Mouse (Mus musculus) forebrain, embryonic 12.5 days (tissue): ENCODE results near the gene Gm45021. TPM values are rescaled to one million over a fixed set of nuclear protein-coding genes. Genes with fewer than 3 reads are reported as not detected.

ENCODE experiments used
- ATAC-seq: fragments of 200-750 bp; cut with Nextera tagmentation; 2 replicates; pipeline ENCODE4 v1.8.0; 2017; ENCODE audit warnings: moderate TSS enrichment; ENCODE audit not compliant: low FRiP score
- H3K27ac ChIP-seq: fragments of 300-500 bp; sonication (generic); 2 replicates; pipeline ENCODE4 v1.5.1; 2016; ENCODE audit warnings: mild to moderate bottlenecking
- H3K27me3 ChIP-seq: fragments of 300-500 bp; sonication (generic); 2 replicates; pipeline ENCODE4 v1.6.1; 2016; ENCODE audit warnings: mild to moderate bottlenecking
- H3K36me3 ChIP-seq: fragments of 300-500 bp; sonication (generic); replicated peaks from 2 replicates; pipeline ENCODE4 v1.6.1; 2016; ENCODE audit warnings: mild to moderate bottlenecking
- H3K4me1 ChIP-seq: fragments of 300-500 bp; sonication (generic); 2 replicates; pipeline ENCODE4 v1.6.1; 2016
- H3K4me2 ChIP-seq: fragments of 300-500 bp; sonication (generic); 2 replicates; pipeline ENCODE4 v1.6.1; 2016; ENCODE audit warnings: mild to moderate bottlenecking, moderate library complexity
- H3K4me3 ChIP-seq: fragments of 300-500 bp; sonication (generic); replicated peaks from 2 replicates; pipeline ENCODE4 v1.5.1; 2016; ENCODE audit warnings: mild to moderate bottlenecking
- H3K9ac ChIP-seq: fragments of 300-500 bp; sonication (generic); 2 replicates; pipeline ENCODE4 v1.6.1; 2016; ENCODE audit warnings: mild to moderate bottlenecking
- H3K9me3 ChIP-seq: fragments of 300-500 bp; sonication (generic); 2 replicates; pipeline ENCODE4 v1.6.1; 2016
- WGBS: fragments of 180-500 bp; shearing (Covaris S2); methylation state at CpG from one replicate; pipeline ENCODE4 v1.1.7; 2016; 5-methylcytosine and 5-hydroxymethylcytosine counted together
- polyA plus RNA-seq: library from polyadenylated mRNA; unstranded; fragments of >200 nt; fragmentation: Nextera tagmentation; extraction: Ambion mirVana; gene quantifications from 2 replicates; pipeline ENCODE4 v1.2.1, GENCODE M21; 2016

Gm45021 gene
- polyA plus RNA-seq, 1 experiment from 2014 or later: not detected

DNA sequence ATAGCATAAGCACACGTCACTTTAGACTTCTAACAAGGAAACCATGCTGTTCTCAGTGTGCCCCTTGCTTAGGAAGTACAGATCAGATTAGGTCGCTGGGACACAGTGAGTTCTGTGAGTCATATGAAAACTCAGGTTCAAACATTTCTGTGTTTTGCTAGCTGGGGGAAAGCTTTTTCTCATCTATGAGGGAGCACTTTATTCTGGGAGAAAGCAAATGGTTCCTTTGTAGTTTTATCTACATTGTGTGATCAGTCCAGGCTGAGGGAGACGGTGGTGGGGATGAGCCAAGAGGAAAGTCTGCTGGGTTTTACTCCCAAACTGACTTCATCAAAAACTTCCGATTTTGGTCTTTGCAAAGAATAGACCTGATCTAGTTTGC lies 56.9 kb downstream of the Gm45021 start:
- Histone ChIP-seq H3K4me2 (no peak overlapping the region), H3K27me3 (0 out of 2 replicates have a peak, but pooled peaks cover 4% of the 10 kb centered on the region), H3K36me3 (no peaks in the 10 kb centered on the region), H3K9ac (no peak overlapping the region), H3K27ac (no peak overlapping the region), H3K4me3 (no peak overlapping the region), H3K9me3 (no peaks in the 10 kb centered on the region), H3K4me1 (no peaks in the 10 kb centered on the region)
- no peak for ATAC-seq
- 82% methylated on average over 4 of the region's 4 CpGs for WGBS

DNA sequence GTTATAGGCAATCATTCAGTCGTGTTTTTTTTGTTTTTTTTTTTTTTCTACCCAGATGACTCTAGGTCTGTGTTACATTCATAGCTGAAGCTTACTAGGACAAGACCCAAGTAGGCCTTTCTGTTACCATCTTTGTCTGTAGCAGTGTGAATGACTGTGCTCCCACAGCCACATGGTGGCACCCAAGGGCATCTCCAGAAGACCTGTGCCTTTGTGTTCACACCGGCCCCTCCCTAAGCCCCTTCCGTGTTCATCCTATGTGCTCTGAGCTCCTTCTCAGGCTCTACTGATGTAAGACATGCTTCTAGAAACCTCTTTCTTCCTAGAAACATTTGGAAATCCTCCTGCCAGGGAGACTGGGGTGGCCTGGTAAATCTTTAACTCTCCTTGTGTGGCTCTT lies 57.6 kb downstream of the Gm45021 start, which contains the start of gene Gimap8:
TSS of gene Gimap8 (plus strand) at position 240 of the 400 bp plus-strand sequence.
- no peak within 1 kb of the TSS for H3K4me2 ChIP-seq
- no peaks in the 10 kb centered on the region for H3K4me1 ChIP-seq
- H3K4me3 ChIP-seq: no peak within 1 kb of the TSS
- H3K27ac ChIP-seq: no peak within 1 kb of the TSS
- no peak for ATAC-seq
- 0 out of 2 replicates have a peak, but pooled peaks cover 4% of the 10 kb centered on the region for H3K27me3 ChIP-seq
- no peak within 1 kb of the TSS for H3K9ac ChIP-seq
- H3K36me3 ChIP-seq: no peaks in the 10 kb centered on the region
- 60% methylated on average over 3 of the region's 3 CpGs for WGBS
- H3K9me3 ChIP-seq: no peaks in the 10 kb centered on the region

DNA sequence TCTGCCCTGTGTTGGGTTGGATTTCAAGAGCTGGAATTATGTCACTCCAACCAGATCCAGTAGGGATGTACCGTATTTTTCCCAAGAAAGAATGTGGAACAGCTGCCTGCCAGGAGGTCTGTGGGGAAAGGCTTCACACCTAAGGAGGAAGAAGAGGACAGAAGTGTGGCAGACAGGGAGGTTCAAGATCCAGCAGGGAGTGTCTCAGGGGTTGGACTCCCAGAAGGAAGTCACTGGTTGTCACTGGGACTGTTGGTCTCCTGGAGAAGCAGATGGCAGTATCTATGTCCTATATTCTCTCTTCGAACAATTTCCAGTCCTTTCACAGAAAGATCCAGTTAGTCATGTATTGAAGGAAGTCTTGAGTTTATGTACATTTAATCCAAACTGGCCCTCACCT lies 58.2 kb downstream of the Gm45021 start:
- ATAC-seq: no peak
- Histone ChIP-seq H3K9ac (no peak overlapping the region), H3K27me3 (0 out of 2 replicates have a peak, but pooled peaks cover 4% of the 10 kb centered on the region), H3K36me3 (no peaks in the 10 kb centered on the region), H3K9me3 (no peaks in the 10 kb centered on the region), H3K4me1 (no peaks in the 10 kb centered on the region), H3K4me2 (no peak overlapping the region), H3K27ac (no peak overlapping the region), H3K4me3 (no peak overlapping the region)
- 94% methylated on average over 2 of the region's 2 CpGs for WGBS

DNA sequence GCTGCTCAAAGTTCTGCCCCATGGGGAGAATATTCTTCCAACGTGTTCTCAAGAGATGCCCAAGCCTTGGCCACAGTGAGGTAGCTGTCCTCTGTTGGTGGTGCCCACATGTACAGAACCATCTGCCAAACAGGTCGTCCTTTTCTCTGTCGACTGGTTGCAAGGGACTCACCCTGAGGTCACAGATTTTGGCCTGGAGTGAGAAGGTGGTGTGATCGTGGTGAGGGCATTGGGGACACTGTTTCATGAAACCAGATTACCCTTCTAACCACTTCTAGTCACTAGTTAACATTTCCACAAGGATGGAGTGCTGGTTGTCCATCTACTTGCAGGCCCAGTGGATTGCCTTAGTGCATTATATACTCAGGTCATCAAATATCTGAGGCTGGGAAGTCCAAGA lies 59.4 kb downstream of the Gm45021 start:
- 88% methylated on average over 4 of the region's 4 CpGs for WGBS
- ATAC-seq: no peak
- Histone ChIP-seq H3K36me3 (no peaks in the 10 kb centered on the region), H3K4me1 (no peaks in the 10 kb centered on the region), H3K9ac (no peak overlapping the region), H3K27ac (no peak overlapping the region), H3K27me3 (0 out of 2 replicates have a peak, but pooled peaks cover 4% of the 10 kb centered on the region), H3K4me2 (no peak overlapping the region), H3K4me3 (no peak overlapping the region), H3K9me3 (no peaks in the 10 kb centered on the region)

DNA sequence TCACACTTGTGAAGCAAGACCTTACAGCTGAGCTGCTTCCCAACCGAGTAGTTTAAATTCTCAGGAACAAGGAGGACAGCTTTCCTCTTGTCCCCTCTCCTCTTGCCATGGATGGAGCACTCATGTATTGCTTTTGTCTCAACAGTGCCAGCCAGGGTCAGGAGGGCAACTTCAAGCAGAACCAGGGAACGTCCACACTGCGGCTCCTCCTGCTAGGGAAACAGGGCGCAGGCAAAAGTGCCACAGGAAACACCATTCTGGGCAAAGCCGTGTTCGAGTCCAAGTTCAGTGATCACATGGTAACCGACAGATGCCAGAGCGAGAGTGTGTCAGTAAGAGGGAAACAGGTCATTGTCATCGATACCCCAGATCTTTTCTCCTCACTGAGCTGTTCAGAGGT lies 60.6 kb downstream of the Gm45021 start:
- ATAC-seq: no peak
- 91% methylated on average over 9 of the region's 9 CpGs for WGBS
- Histone ChIP-seq H3K9me3 (no peaks in the 10 kb centered on the region), H3K36me3 (no peaks in the 10 kb centered on the region), H3K9ac (no peak overlapping the region), H3K27me3 (0 out of 2 replicates have a peak, but pooled peaks cover 2% of the 10 kb centered on the region), H3K4me1 (no peaks in the 10 kb centered on the region), H3K27ac (no peak overlapping the region), H3K4me2 (no peak overlapping the region), H3K4me3 (no peak overlapping the region)

DNA sequence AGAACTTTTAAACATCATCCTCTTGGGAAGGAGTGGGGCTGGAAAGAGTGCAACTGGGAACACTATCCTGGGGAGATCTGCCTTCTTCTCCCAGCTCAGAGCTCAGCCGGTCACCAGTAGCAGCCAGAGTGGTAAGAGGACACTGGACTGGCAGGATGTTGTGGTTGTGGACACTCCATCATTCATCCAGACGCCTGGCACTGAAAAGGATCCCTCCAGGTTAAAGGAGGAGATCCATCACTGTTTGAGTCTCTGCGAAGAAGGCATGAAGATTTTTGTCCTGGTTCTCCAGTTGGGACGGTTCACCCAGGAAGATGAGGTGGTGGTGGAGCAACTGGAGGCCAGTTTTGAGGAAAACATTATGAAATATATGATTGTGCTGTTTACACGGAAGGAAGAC lies 69.3 kb downstream of the Gm45021 start:
- WGBS: 87% methylated on average over 5 of the region's 5 CpGs
- Histone ChIP-seq H3K36me3 (no peaks in the 10 kb centered on the region), H3K9ac (no peak overlapping the region), H3K4me3 (no peak overlapping the region), H3K27ac (no peak overlapping the region), H3K4me1 (no peaks in the 10 kb centered on the region), H3K9me3 (no peaks in the 10 kb centered on the region), H3K4me2 (no peak overlapping the region), H3K27me3 (no peaks in the 10 kb centered on the region)
- no peak for ATAC-seq

Other genes starting within 250 kb of the Gm45021 start
- gene Krba1, start 194.0 kb upstream of the Gm45021 start, polyA plus RNA-seq: 27.2 and 28.1 TPM in 2 replicates
- 22.1 and 22.7 TPM in 2 replicates for gene Zfp467, start 143.8 kb upstream of the Gm45021 start, polyA plus RNA-seq
- 0.40 and 0.53 TPM in 2 replicates for gene Sspo, start 141.4 kb upstream of the Gm45021 start, polyA plus RNA-seq
- 78.6 and 88.3 TPM in 2 replicates for gene Atp6v0e2, start 52.0 kb upstream of the Gm45021 start, polyA plus RNA-seq
- gene Lrrc61, start 34.8 kb upstream of the Gm45021 start, polyA plus RNA-seq: 16.7 and 21.3 TPM in 2 replicates
- gene Rarres2, start 16.8 kb upstream of the Gm45021 start, polyA plus RNA-seq: 0.74 and 1.2 TPM in 2 replicates
- gene Repin1, start 4.3 kb downstream of the Gm45021 start, polyA plus RNA-seq: 46.7 and 50.0 TPM in 2 replicates
- not detected in 2 replicates for gene Gm44965, start 4.3 kb downstream of the Gm45021 start, polyA plus RNA-seq
- gene Zfp775, start 12.5 kb downstream of the Gm45021 start, polyA plus RNA-seq: 13.4 and 14.9 TPM in 2 replicates
- 1.2 and 1.6 TPM in 2 replicates for gene AI854703, start 37.2 kb downstream of the Gm45021 start, polyA plus RNA-seq
- gene Gimap8, start 57.6 kb downstream of the Gm45021 start, polyA plus RNA-seq: 0.36 TPM in 2 replicates
- 2.0 and 2.6 TPM in 2 replicates for gene Gimap9, start 86.5 kb downstream of the Gm45021 start, polyA plus RNA-seq
- 2.8 and 3.4 TPM in 2 replicates for gene Gimap4, start 94.9 kb downstream of the Gm45021 start, polyA plus RNA-seq
- 5.7 and 6.5 TPM in 2 replicates for gene Gimap6, start 118.6 kb downstream of the Gm45021 start, polyA plus RNA-seq
- gene Gm28053, start 129.0 kb downstream of the Gm45021 start, polyA plus RNA-seq: not detected in 2 replicates
- gene Gimap7, start 129.0 kb downstream of the Gm45021 start, polyA plus RNA-seq: not detected in 2 replicates
- 3.0 and 3.3 TPM in 2 replicates for gene Gimap1, start 149.4 kb downstream of the Gm45021 start, polyA plus RNA-seq
- 0.50 and 1.0 TPM in 2 replicates for gene Gimap5, start 156.6 kb downstream of the Gm45021 start, polyA plus RNA-seq
- gene Gimap3, start 181.2 kb downstream of the Gm45021 start, polyA plus RNA-seq: not detected in 2 replicates